Mouse (Mus musculus): ENCODE measurements around the gene Olfr1264. TPM values are rescaled to one million over a fixed set of nuclear protein-coding genes. Genes with fewer than 3 reads are reported as not detected.

Gene Olfr1264
- not detected in 2 replicates for polyA plus RNA-seq (2015; fragmentation: Nextera tagmentation; extraction: Ambion mirVana)

DNA sequence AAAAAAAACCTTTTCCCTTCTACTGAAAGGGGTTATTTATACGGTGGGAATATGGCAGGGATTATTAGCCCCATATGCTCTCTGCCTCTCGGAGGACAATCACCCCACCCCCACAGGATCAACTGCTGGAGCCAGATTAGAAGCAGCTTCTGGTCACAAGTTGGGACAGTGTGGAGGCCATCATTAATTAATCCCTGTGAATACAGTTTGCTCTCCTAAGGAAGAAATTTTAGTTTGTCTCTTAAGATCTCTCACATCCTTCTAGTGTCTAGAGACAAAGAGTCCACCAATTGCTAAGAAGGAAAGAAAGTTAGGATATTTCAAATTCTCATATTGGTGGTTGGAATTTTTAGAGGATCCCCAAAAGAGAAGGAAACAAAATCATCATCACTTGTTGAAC, at the start of gene Olfr1264:
Gene Olfr1264, minus strand, starts transcription at position 101 of the 400 bp plus-strand sequence.
- Histone ChIP-seq H3K4me3 (ENCODE audit: low read depth, low read length) (no peak within 1 kb of the TSS), H3K4me2 (ENCODE audit: low read depth, low read length) (no peak within 1 kb of the TSS), H3K27ac (ENCODE audit: low read depth) (no peak within 1 kb of the TSS), H3K9ac (replicated peaks) (no peak within 1 kb of the TSS), H3K27me3 (ENCODE audit: insufficient read depth, low read length) (no peaks in the 10 kb centered on the region), H3K4me1 (ENCODE audit: insufficient read depth) (no peaks in the 10 kb centered on the region), H3K36me3 (replicated peaks; ENCODE audit: insufficient read depth, low read length) (no peaks in the 10 kb centered on the region), H3K9me3 (ENCODE audit: low read length) (no peaks in the 10 kb centered on the region)
- WGBS (ENCODE audit: insufficient replicate concordance), result 66% methylated on average over 2 of the region's 2 CpGs
- ATAC-seq, result no peak
- DNase-seq, result no peak
- no peak for TF ChIP-seq EP300 (IDR thresholded peaks at IDR 0.05; ENCODE audit: low read depth)
- no peak for TF ChIP-seq CTCF (IDR thresholded peaks at IDR 0.05; ENCODE audit: low read depth)

DNA sequence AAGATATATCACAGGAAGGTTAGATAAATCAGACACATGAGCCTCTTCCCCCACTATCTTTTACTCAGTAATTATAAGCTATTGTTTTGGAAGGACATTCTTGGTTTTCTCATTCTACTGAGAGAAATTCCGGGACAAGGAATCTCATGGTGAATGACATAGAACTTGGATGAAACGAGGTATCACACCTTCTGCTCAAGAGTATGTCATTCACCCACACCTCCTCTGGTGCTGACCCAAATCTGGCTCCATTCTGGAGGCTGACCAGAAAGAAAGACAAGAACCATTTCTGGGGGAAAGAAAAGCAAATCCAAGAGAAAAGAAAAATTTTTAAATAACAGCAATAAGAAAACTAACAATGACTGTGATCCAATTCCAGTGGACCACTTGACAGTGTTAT, 44.7 kb upstream of the Olfr1264 start:
- Histone ChIP-seq H3K27ac (ENCODE audit: low read depth) (no peak overlapping the region), H3K4me3 (ENCODE audit: low read depth, low read length) (no peak overlapping the region), H3K4me2 (ENCODE audit: low read depth, low read length) (no peak overlapping the region), H3K36me3 (replicated peaks; ENCODE audit: insufficient read depth, low read length) (no peaks in the 10 kb centered on the region), H3K9me3 (ENCODE audit: low read length) (no peaks in the 10 kb centered on the region), H3K4me1 (ENCODE audit: insufficient read depth) (no peaks in the 10 kb centered on the region), H3K9ac (replicated peaks) (no peak overlapping the region), H3K27me3 (ENCODE audit: insufficient read depth, low read length) (no peaks in the 10 kb centered on the region)
- 61% methylated on average over 2 of the region's 2 CpGs for WGBS (ENCODE audit: insufficient replicate concordance)
- ATAC-seq (no peak), DNase-seq (no peak)
- no peak for TF ChIP-seq EP300 (IDR thresholded peaks at IDR 0.05; ENCODE audit: low read depth)
- TF ChIP-seq CTCF (IDR thresholded peaks at IDR 0.05; ENCODE audit: low read depth), result no peak

DNA sequence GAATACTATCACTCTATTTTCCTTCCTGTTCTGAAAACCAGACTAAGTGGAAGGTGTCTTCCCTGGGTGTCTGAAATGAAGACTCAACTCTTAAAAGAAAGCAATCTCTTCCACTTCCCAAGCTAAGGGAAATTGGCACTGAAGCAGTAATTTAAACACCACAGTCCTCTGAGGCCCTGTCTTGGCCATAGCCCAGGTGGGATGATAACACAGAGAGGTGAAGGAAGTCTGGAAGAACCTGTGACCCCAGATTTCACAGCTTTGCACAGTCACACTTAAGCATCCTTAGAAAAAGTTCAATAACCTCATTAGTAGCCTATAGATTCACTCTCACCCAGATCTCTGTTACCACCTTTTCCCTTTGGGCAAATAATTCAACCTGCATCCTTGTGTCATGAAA, 38.1 kb upstream of the Olfr1264 start, which contains the start of gene Olfr140:
Gene Olfr140, minus strand, starts transcription at position 101 of the 400 bp plus-strand sequence.
- ATAC-seq (no peak), DNase-seq (no peak)
- no peak within 1 kb of the TSS for H3K4me3 ChIP-seq (ENCODE audit: low read depth, low read length)
- H3K4me1 ChIP-seq (ENCODE audit: insufficient read depth), result no peaks in the 10 kb centered on the region
- no peak within 1 kb of the TSS for H3K9ac ChIP-seq (replicated peaks)
- no peaks in the 10 kb centered on the region for H3K9me3 ChIP-seq (ENCODE audit: low read length)
- H3K27ac ChIP-seq (ENCODE audit: low read depth), result no peak within 1 kb of the TSS
- no peak within 1 kb of the TSS for H3K4me2 ChIP-seq (ENCODE audit: low read depth, low read length)
- no peaks in the 10 kb centered on the region for H3K36me3 ChIP-seq (replicated peaks; ENCODE audit: insufficient read depth, low read length)
- H3K27me3 ChIP-seq (ENCODE audit: insufficient read depth, low read length), result no peaks in the 10 kb centered on the region
- TF ChIP-seq CTCF (IDR thresholded peaks at IDR 0.05; ENCODE audit: low read depth) (no peak), EP300 (IDR thresholded peaks at IDR 0.05; ENCODE audit: low read depth) (no peak)

DNA sequence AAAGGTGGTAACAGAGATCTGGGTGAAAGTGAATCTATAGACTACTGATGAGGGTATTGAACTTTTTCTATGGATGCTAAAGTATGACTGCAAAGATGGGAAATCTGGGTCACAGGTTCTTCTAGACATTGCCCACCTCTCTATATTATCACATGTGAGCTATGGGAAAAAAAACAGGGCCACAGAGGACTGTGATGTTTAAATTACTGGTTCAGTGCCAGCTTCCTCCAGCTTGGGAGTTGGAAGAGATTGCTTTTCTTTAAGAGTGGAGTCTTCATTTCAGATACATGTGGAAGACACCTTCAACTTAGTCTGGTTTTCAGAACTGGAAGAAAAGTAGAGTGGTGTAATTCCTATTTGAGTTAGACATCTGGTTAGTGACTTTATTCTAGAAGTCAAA, 9.7 kb upstream of the Olfr1264 start, which contains the start of gene Olfr1265:
Gene Olfr1265, plus strand, starts transcription at position 301 of the 400 bp plus-strand sequence.
- no peak within 1 kb of the TSS for H3K9ac ChIP-seq (replicated peaks)
- no peaks in the 10 kb centered on the region for H3K36me3 ChIP-seq (replicated peaks; ENCODE audit: insufficient read depth, low read length)
- no peak within 1 kb of the TSS for H3K27ac ChIP-seq (ENCODE audit: low read depth)
- H3K4me2 ChIP-seq (ENCODE audit: low read depth, low read length), result no peak within 1 kb of the TSS
- no peak for TF ChIP-seq CTCF (IDR thresholded peaks at IDR 0.05; ENCODE audit: low read depth)
- no peak for TF ChIP-seq EP300 (IDR thresholded peaks at IDR 0.05; ENCODE audit: low read depth)
- no peaks in the 10 kb centered on the region for H3K4me1 ChIP-seq (ENCODE audit: insufficient read depth)
- no peak within 1 kb of the TSS for H3K4me3 ChIP-seq (ENCODE audit: low read depth, low read length)
- no peak for DNase-seq
- no peaks in the 10 kb centered on the region for H3K27me3 ChIP-seq (ENCODE audit: insufficient read depth, low read length)
- no peak for ATAC-seq
- H3K9me3 ChIP-seq (ENCODE audit: low read length), result no peaks in the 10 kb centered on the region

DNA sequence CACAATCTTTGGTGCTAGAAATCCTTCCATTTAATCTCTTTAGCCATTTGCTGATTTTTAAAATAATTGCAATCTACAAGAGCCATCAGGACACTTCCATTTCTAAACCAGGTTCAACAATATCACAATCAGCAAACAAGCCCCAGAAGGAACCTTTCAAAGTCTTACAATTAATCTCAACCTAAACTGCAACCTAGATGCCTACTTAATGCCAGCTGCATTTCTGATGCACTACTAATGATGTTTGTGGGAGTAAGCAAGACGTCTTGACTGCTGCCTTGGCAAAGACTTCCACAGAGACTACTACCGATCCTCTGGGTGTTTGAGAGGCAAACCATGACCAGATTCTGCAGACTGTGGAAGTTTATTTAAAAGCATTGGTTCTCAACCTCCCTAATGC, 13.5 kb downstream of the Olfr1264 start, which contains the start of gene Olfr1263:
Gene Olfr1263, plus strand, starts transcription at position 301 of the 400 bp plus-strand sequence.
- ATAC-seq (no peak), DNase-seq (no peak)
- H3K36me3 ChIP-seq (replicated peaks; ENCODE audit: insufficient read depth, low read length), result no peaks in the 10 kb centered on the region
- TF ChIP-seq EP300 (IDR thresholded peaks at IDR 0.05; ENCODE audit: low read depth) (no peak), CTCF (IDR thresholded peaks at IDR 0.05; ENCODE audit: low read depth) (no peak)
- H3K27me3 ChIP-seq (ENCODE audit: insufficient read depth, low read length), result no peaks in the 10 kb centered on the region
- H3K4me1 ChIP-seq (ENCODE audit: insufficient read depth), result no peaks in the 10 kb centered on the region
- H3K9me3 ChIP-seq (ENCODE audit: low read length), result no peaks in the 10 kb centered on the region
- H3K27ac ChIP-seq (ENCODE audit: low read depth), result no peak within 1 kb of the TSS
- WGBS (ENCODE audit: insufficient replicate concordance), result 71% methylated on average over 2 of the region's 2 CpGs
- H3K4me3 ChIP-seq (ENCODE audit: low read depth, low read length), result no peak within 1 kb of the TSS
- H3K4me2 ChIP-seq (ENCODE audit: low read depth, low read length), result no peak within 1 kb of the TSS
- no peak within 1 kb of the TSS for H3K9ac ChIP-seq (replicated peaks)

DNA sequence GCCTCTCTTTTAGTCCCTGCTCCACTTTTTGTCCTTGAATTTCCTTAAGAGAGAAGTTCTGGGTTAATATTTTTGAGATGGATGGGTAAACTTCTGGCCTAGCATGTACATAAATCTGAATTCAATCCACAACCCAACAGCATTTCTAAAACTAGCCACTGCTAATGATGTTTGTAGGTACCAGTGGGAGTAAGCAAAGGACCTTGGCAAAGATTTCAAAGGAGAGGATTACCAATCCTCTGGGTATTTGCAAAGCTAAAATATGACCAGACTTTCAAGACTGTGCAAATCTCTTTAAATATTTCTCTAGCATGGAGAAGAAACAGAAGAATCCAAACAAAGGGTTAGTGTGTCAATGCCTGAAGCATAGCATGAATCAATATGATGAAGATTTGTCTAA, 25.5 kb downstream of the Olfr1264 start, which contains the start of gene Olfr1262:
Gene Olfr1262, plus strand, starts transcription at position 301 of the 400 bp plus-strand sequence.
- Histone ChIP-seq H3K9me3 (ENCODE audit: low read length) (no peaks in the 10 kb centered on the region), H3K4me1 (ENCODE audit: insufficient read depth) (no peaks in the 10 kb centered on the region), H3K27me3 (ENCODE audit: insufficient read depth, low read length) (no peaks in the 10 kb centered on the region), H3K27ac (ENCODE audit: low read depth) (no peak within 1 kb of the TSS), H3K36me3 (replicated peaks; ENCODE audit: insufficient read depth, low read length) (no peaks in the 10 kb centered on the region), H3K4me3 (ENCODE audit: low read depth, low read length) (no peak within 1 kb of the TSS), H3K9ac (replicated peaks) (no peak within 1 kb of the TSS), H3K4me2 (ENCODE audit: low read depth, low read length) (no peak within 1 kb of the TSS)
- ATAC-seq (no peak), DNase-seq (no peak)
- no peak for TF ChIP-seq EP300 (IDR thresholded peaks at IDR 0.05; ENCODE audit: low read depth)
- TF ChIP-seq CTCF (IDR thresholded peaks at IDR 0.05; ENCODE audit: low read depth), result no peak

DNA sequence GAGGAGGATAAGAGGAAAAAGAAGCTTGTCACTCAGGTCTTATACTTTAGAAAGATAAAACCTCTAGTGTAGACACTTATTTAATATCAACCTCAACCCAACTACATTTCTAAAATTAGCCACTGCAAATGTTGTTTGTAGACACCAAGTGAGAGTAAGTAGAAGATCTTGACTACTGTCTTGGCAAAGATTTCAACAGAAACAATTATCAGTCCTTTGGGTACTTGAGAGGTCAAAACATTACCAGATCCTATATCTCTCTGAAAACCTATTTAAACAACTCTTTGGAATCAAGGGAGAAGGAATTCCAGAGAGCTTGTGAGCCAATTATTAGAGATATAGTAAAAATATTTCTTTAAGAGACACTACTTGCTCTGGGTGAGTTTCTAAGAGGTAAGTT, 34.5 kb downstream of the Olfr1264 start, which contains the start of gene Olfr1261:
Gene Olfr1261, plus strand, starts transcription at position 301 of the 400 bp plus-strand sequence.
- no peak for TF ChIP-seq CTCF (IDR thresholded peaks at IDR 0.05; ENCODE audit: low read depth)
- no peak for TF ChIP-seq EP300 (IDR thresholded peaks at IDR 0.05; ENCODE audit: low read depth)

More for the DNA sequence above, 34.5 kb downstream of the Olfr1264 start, which contains the start of gene Olfr1261:
- H3K4me2 ChIP-seq (ENCODE audit: low read depth, low read length), result no peak within 1 kb of the TSS
- no peak for DNase-seq
- H3K36me3 ChIP-seq (replicated peaks; ENCODE audit: insufficient read depth, low read length), result no peaks in the 10 kb centered on the region
- no peak for ATAC-seq
- H3K9me3 ChIP-seq (ENCODE audit: low read length), result no peaks in the 10 kb centered on the region
- H3K9ac ChIP-seq (replicated peaks), result no peak within 1 kb of the TSS
- H3K4me3 ChIP-seq (ENCODE audit: low read depth, low read length), result no peak within 1 kb of the TSS
- no peaks in the 10 kb centered on the region for H3K4me1 ChIP-seq (ENCODE audit: insufficient read depth)
- H3K27me3 ChIP-seq (ENCODE audit: insufficient read depth, low read length), result no peaks in the 10 kb centered on the region
- H3K27ac ChIP-seq (ENCODE audit: low read depth), result no peak within 1 kb of the TSS

Data from liver, postnatal 0 days (tissue).